Mouse (Mus musculus): ENCODE measurements around the gene Ptpro. TPM values are rescaled to one million over a fixed set of nuclear protein-coding genes. Genes with fewer than 3 reads are reported as not detected.

Ptpro gene
- total and polyA plus RNA-seq, 3 experiments: 0.05 TPM; not detected in 2

- Histone ChIP-seq H3K9me3 (replicated peaks) (peaks cover 61% of the 10 kb centered on the region), H3K4me1 (ENCODE audit: insufficient read depth, low read depth, low read length) (no peaks in the 10 kb centered on the region), H3K36me3 (replicated peaks) (no peaks in the 10 kb centered on the region), H3K27me3 (ENCODE audit: insufficient read depth, low read length) (no peaks in the 10 kb centered on the region), H3K4me3 (ENCODE audit: low read depth, low read length) (no peak overlapping the region)
- ATAC-seq (ENCODE audit: extremely low read depth, insufficient number of reproducible peaks, low FRiP score, poor library complexity, severe bottlenecking) (no peak), DNase-seq (ENCODE audit: low spot score) (no peak)
- TF ChIP-seq TAL1 (conservative IDR thresholded peaks at IDR 0.05; ENCODE audit: low read depth, low read length) (no peak), CTCF (IDR thresholded peaks at IDR 0.05; ENCODE audit: low read depth, low read length) (no peak), GATA1 (IDR thresholded peaks at IDR 0.05; ENCODE audit: borderline replicate concordance, low read length) (no peak), POLR2AphosphoS5 (IDR thresholded peaks at IDR 0.05; ENCODE audit: insufficient replicate concordance, low read depth, low read length) (no peak), GATA2 (IDR thresholded peaks at IDR 0.05; ENCODE audit: borderline replicate concordance, low read depth, low read length) (no peak)
These were observed 40.7 kb upstream of the Ptpro start for GRCm38 (mm10) chr6:137211441-137211840.

GRCm38 (mm10) chr6:137217841-137218463 lies 34.2 kb upstream of the Ptpro start:
- Histone ChIP-seq H3K4me1 (ENCODE audit: insufficient read depth, low read depth, low read length) (no peaks in the 10 kb centered on the region), H3K4me3 (ENCODE audit: low read depth, low read length) (no peak overlapping the region), H3K9me3 (replicated peaks) (peaks cover 30% of the 10 kb centered on the region), H3K27me3 (ENCODE audit: insufficient read depth, low read length) (no peaks in the 10 kb centered on the region), H3K36me3 (replicated peaks) (no peaks in the 10 kb centered on the region)
- DNase-seq (ENCODE audit: low spot score) (no peak), ATAC-seq (ENCODE audit: extremely low read depth, insufficient number of reproducible peaks, low FRiP score, poor library complexity, severe bottlenecking) (no peak)
- TF ChIP-seq TAL1 (conservative IDR thresholded peaks at IDR 0.05; ENCODE audit: low read depth, low read length): no peak
- TF ChIP-seq GATA1 (IDR thresholded peaks at IDR 0.05; ENCODE audit: borderline replicate concordance, low read length): no peak
- no peak for TF ChIP-seq POLR2AphosphoS5 (IDR thresholded peaks at IDR 0.05; ENCODE audit: insufficient replicate concordance, low read depth, low read length)
- TF ChIP-seq GATA2 (IDR thresholded peaks at IDR 0.05; ENCODE audit: borderline replicate concordance, low read depth, low read length): no peak
- TF ChIP-seq CTCF (IDR thresholded peaks at IDR 0.05; ENCODE audit: low read depth, low read length): no peak

GRCm38 (mm10) chr6:137252887-137253242 lies 746 bp downstream of the Ptpro start:
- H3K9me3 ChIP-seq (replicated peaks): peaks cover 32% of the 10 kb centered on the region
- no peaks in the 10 kb centered on the region for H3K36me3 ChIP-seq (replicated peaks)
- no peaks in the 10 kb centered on the region for H3K4me1 ChIP-seq (ENCODE audit: insufficient read depth, low read depth, low read length)
- DNase-seq (ENCODE audit: low spot score) (no peak), ATAC-seq (ENCODE audit: extremely low read depth, insufficient number of reproducible peaks, low FRiP score, poor library complexity, severe bottlenecking) (no peak)
- H3K27me3 ChIP-seq (ENCODE audit: insufficient read depth, low read length): no peaks in the 10 kb centered on the region
- H3K4me3 ChIP-seq (ENCODE audit: low read depth, low read length): no peak overlapping the region; the same call in 1 of the 2 replicates
- no peak for TF ChIP-seq GATA1 (IDR thresholded peaks at IDR 0.05; ENCODE audit: borderline replicate concordance, low read length)
- no peak for TF ChIP-seq CTCF (IDR thresholded peaks at IDR 0.05; ENCODE audit: low read depth, low read length)
- no peak for TF ChIP-seq POLR2AphosphoS5 (IDR thresholded peaks at IDR 0.05; ENCODE audit: insufficient replicate concordance, low read depth, low read length)
- TF ChIP-seq TAL1 (conservative IDR thresholded peaks at IDR 0.05; ENCODE audit: low read depth, low read length): no peak
- TF ChIP-seq GATA2 (IDR thresholded peaks at IDR 0.05; ENCODE audit: borderline replicate concordance, low read depth, low read length): no peak

- ATAC-seq (ENCODE audit: extremely low read depth, insufficient number of reproducible peaks, low FRiP score, poor library complexity, severe bottlenecking) (no peak), DNase-seq (ENCODE audit: low spot score) (no peak)
- no peaks in the 10 kb centered on the region for H3K4me1 ChIP-seq (ENCODE audit: insufficient read depth, low read depth, low read length)
- TF ChIP-seq TAL1 (conservative IDR thresholded peaks at IDR 0.05; ENCODE audit: low read depth, low read length) (no peak), GATA2 (IDR thresholded peaks at IDR 0.05; ENCODE audit: borderline replicate concordance, low read depth, low read length) (no peak), CTCF (IDR thresholded peaks at IDR 0.05; ENCODE audit: low read depth, low read length) (no peak), GATA1 (IDR thresholded peaks at IDR 0.05; ENCODE audit: borderline replicate concordance, low read length) (no peak), POLR2AphosphoS5 (IDR thresholded peaks at IDR 0.05; ENCODE audit: insufficient replicate concordance, low read depth, low read length) (no peak)
- H3K4me3 ChIP-seq (ENCODE audit: low read depth, low read length): no peak overlapping the region
- no peaks in the 10 kb centered on the region for H3K36me3 ChIP-seq (replicated peaks)
- H3K9me3 ChIP-seq (replicated peaks): peaks cover 35% of the 10 kb centered on the region
- no peaks in the 10 kb centered on the region for H3K27me3 ChIP-seq (ENCODE audit: insufficient read depth, low read length)
These were observed 1.3 kb downstream of the Ptpro start for GRCm38 (mm10) chr6:137253415-137253814.

- no peak for TF ChIP-seq TAL1 (conservative IDR thresholded peaks at IDR 0.05; ENCODE audit: low read depth, low read length)
- TF ChIP-seq GATA2 (IDR thresholded peaks at IDR 0.05; ENCODE audit: borderline replicate concordance, low read depth, low read length): no peak
- TF ChIP-seq POLR2AphosphoS5 (IDR thresholded peaks at IDR 0.05; ENCODE audit: insufficient replicate concordance, low read depth, low read length): no peak
- no peak for TF ChIP-seq GATA1 (IDR thresholded peaks at IDR 0.05; ENCODE audit: borderline replicate concordance, low read length)
- TF ChIP-seq CTCF (IDR thresholded peaks at IDR 0.05; ENCODE audit: low read depth, low read length): no peak
- no peak for ATAC-seq (ENCODE audit: extremely low read depth, insufficient number of reproducible peaks, low FRiP score, poor library complexity, severe bottlenecking)
- Histone ChIP-seq H3K4me3 (ENCODE audit: low read depth, low read length) (no peak overlapping the region), H3K4me1 (ENCODE audit: insufficient read depth, low read depth, low read length) (no peaks in the 10 kb centered on the region), H3K36me3 (replicated peaks) (no peaks in the 10 kb centered on the region), H3K27me3 (ENCODE audit: insufficient read depth, low read length) (no peaks in the 10 kb centered on the region), H3K9me3 (replicated peaks) (peaks cover 37% of the 10 kb centered on the region)
- DNase-seq (ENCODE audit: low spot score): no peak
These were observed 8.9 kb downstream of the Ptpro start for GRCm38 (mm10) chr6:137261033-137261432.

GRCm38 (mm10) chr6:137262087-137262486 lies 10.0 kb downstream of the Ptpro start:
- no peak for DNase-seq (ENCODE audit: low spot score)
- TF ChIP-seq POLR2AphosphoS5 (IDR thresholded peaks at IDR 0.05; ENCODE audit: insufficient replicate concordance, low read depth, low read length) (no peak), CTCF (IDR thresholded peaks at IDR 0.05; ENCODE audit: low read depth, low read length) (no peak), TAL1 (conservative IDR thresholded peaks at IDR 0.05; ENCODE audit: low read depth, low read length) (no peak), GATA2 (IDR thresholded peaks at IDR 0.05; ENCODE audit: borderline replicate concordance, low read depth, low read length) (no peak), GATA1 (IDR thresholded peaks at IDR 0.05; ENCODE audit: borderline replicate concordance, low read length) (no peak)
- H3K4me1 ChIP-seq (ENCODE audit: insufficient read depth, low read depth, low read length): no peaks in the 10 kb centered on the region
- no peaks in the 10 kb centered on the region for H3K36me3 ChIP-seq (replicated peaks)
- peaks cover 35% of the 10 kb centered on the region for H3K9me3 ChIP-seq (replicated peaks)
- no peak overlapping the region for H3K4me3 ChIP-seq (ENCODE audit: low read depth, low read length)
- ATAC-seq (ENCODE audit: extremely low read depth, insufficient number of reproducible peaks, low FRiP score, poor library complexity, severe bottlenecking): no peak
- H3K27me3 ChIP-seq (ENCODE audit: insufficient read depth, low read length): no peaks in the 10 kb centered on the region
